Mouse (Mus musculus): ENCODE results near the gene Calm2. TPM values are rescaled to one million over a fixed set of nuclear protein-coding genes. Genes with fewer than 3 reads are reported as not detected.

Gene Calm2
- total RNA-seq, 2 experiments from 2014 or later = 175 to 251 TPM

DNA sequence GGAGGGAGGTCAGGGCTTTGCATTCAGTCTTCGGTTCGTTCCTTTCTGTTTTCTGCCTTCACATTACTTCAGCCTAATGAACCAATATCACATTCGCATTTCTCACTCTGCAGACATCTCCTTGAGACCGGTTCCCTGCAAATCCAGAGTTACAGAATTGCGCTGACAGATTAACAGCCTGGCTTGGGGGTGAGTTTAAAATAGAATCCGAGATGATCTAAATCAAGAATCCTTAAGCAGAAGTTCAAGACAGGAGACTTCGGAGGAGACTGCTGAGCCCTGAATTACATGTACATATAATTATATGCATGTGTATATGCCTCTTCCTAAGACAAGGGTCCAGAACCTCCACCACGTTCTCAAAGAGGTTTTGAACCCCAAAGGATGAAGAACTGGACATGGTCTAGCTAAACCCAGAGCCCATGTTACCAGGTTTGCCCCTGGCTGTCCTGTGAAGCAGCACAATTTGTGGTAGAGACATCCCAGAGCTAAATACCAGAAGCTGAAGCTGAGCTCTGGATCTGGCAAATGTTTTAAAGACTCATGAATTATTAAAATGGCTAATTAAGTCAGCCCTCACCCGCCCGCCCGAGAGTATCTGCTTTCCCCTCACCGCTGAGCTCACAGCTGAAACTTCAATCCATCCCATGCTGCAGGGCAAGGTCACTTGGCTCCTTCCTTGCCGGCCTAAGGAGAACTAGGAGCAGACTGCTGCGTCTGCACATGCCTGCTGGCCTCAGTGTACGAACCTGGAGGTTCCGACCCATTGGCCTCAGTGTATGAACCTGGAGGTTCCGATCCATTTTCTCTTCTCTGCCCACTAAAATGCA is 14.1 kb upstream of the Calm2 start:
- DNase-seq = peak; percentile 47
- intact Hi-C loops (cut with DNase I; ENCODE audit: low total_unique reads) = no loop called here

DNA sequence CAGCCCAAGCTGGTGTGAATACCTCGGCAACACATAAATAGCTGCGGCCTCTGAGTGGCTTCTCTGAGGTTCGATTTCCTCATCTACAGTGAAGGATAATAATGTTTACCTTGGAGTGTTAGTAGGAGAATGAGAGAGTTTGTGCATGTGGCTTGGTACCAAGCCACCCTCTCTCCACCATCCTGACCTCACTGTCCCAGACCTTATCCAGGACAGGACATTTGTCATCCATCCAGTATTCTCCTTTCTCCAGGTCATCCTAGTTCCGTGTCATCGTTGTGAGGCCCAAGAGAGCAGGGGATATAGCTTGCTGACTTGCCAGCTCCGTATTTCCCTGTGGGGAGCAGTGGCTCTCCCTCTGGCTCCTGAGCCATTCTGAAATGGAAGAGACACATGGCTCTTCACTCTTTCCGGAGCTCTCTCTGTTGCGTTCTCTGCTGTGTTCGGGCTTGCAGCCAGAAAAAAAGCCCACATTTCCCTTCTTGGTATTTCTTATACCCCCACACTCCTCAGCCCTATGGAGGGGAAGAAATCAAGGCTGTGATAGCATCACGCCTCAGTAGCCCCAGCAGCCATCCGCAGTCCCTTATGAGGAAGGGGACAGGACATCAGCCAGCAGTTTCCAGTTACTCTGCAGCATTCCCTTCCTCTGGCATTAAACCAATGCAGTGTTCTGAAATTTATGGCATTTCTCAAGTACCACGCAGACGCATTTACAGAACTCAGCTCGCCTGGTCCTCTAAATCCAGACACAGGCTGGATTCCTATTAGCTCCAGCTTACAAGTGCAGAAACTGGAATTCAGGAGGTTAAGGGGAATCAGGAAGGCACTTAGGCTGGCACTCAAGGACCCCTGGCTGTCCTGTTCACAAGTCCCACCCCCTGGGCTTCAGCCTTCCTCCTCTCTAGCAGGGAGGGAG is 13.3 kb upstream of the Calm2 start:
- DNase-seq = peak; percentile 26

DNA sequence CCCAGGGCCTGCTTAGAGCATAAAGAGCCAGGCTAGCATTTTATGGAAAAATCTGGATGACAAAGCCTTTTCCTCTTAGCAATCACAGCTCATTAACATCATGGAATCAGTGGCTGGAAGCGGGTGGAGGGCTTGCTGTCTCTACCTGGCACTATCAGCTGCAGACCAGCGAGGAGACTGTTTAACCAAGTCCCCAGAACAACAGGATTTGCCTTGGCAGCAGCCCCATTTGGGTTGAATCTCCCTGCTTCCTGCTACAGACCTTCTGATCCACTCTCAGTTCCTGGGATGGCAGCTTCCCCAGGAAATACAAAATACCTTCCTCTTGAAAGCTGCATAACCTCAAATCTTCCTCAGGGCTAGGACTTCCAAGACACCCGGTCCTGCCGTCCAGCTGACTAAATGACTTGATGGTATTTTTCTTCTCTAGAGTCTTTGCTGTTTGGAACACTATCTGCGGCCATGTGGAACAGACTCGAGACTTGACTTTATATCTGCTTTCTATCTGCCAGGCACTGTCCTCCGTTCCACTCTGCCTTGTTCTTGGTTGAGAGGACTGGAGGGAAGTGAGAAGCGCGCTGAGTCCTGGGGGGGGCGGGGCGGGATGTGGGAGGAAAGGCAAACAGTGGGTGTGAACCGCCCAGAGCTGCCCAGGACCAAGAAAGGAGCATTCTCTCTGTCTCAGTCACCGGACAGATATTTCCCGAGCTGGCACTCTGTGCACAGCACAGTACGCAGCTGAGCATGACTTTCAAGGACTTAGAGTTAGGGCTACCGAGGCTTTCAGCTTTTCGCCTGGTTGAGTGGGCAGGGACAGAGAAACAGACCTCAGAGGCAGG is 12.4 kb upstream of the Calm2 start:
- DNase-seq = peak; percentile 57
- intact Hi-C loops (cut with DNase I; ENCODE audit: low total_unique reads) = loop anchor here (10.0 kb wide), 1 partner anchor 66 kb away; no protein-coding TSS in a partner anchor

More for the DNA sequence above, 13.3 kb upstream of the Calm2 start:
- intact Hi-C loops (cut with DNase I; ENCODE audit: low total_unique reads) = loop anchor here (10.0 kb wide), 1 partner anchor 65 kb away; no protein-coding TSS in a partner anchor

DNA sequence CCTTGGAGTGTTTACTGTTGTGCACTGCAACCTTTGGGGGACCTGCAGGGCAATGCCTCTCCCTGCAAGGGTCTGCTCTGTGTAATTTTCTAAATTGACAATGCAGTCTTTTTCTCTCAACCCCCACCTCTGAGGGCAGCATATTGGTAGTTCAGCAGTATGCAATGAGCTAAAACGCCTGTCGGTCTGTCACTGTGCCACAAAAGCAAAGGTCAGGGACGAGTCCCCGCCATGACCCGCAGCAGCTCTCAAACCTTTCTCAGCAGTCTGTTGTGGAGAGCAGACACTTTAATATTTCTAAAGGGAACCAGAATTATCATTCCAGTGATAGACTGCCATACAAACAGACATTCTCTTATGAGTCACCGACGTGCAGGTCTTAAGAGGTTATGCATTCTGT is 11.2 kb upstream of the Calm2 start:
- no peak for DNase-seq
- intact Hi-C loops (cut with DNase I; ENCODE audit: low total_unique reads) = loop anchor here (10.0 kb wide), 1 partner anchor 67 kb away; no protein-coding TSS in a partner anchor

DNA sequence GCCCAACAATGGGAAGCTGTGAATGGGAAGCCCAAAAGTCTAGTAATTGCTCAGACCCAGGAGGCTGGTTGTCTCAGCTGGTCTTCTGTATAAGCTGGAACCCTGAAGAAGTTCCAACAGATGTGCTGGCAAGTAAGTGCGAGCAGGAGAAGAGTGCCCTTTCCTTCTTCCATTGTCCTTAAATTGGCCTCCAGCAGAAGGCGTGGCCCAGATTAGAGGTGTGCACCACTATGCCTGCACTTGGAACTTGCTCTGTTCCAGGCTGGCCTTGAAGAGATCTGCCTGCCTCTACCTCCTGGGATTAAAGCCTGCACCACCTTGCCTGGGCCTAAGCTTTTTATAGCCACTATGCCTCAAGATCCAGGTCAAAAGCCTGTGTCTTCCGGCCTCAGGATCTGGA is 7.4 kb upstream of the Calm2 start:
- intact Hi-C loops (cut with DNase I; ENCODE audit: low total_unique reads) = loop anchor here (10.0 kb wide), 1 partner anchor 71 kb away; no protein-coding TSS in a partner anchor
- no peak for DNase-seq

DNA sequence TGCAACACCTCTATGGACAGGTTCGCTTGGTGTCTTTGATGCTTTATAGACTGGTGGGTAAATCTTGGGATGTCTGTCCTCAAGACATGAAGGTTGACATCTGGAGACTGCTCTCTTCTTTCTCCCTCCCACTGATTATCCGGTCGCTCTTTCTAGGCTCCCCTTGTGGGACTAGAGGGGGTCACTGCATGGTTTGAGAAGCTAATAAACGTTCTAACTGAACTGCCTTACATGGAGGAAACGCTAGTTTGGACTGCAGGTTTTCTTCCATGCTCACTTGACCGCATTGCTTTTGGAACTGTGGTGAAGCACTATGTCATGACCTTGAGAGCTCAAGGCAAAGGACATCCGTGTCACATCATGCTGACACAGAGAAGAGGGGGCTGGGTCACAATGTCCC is 6.6 kb upstream of the Calm2 start:
- intact Hi-C loops (cut with DNase I; ENCODE audit: low total_unique reads) = loop anchor here (10.0 kb wide), 1 partner anchor 71 kb away; no protein-coding TSS in a partner anchor
- no peak for DNase-seq

DNA sequence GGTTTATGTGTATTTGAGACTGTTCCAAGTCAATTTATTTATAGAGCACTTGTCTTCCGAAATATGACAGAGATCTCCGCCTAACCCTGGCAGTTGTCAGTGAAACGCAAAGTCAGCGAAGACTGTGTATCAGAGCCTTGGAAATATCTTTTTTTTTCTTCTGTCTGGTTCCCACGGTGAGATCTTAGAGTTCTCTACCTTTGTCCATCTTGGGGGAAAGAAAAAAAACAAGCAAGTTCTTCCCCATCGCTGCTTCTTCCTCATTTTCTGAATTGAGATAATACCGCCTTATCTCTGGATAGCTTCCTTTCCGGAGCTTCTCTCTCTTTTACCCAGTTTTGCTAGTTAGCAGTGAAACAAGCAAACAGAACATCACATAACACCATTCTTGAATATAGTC is 2.1 kb upstream of the Calm2 start:
- DNase-seq = no peak
- intact Hi-C loops (cut with DNase I; ENCODE audit: low total_unique reads) = loop anchor here (10.0 kb wide), 1 partner anchor 116 kb away; no protein-coding TSS in a partner anchor

DNA sequence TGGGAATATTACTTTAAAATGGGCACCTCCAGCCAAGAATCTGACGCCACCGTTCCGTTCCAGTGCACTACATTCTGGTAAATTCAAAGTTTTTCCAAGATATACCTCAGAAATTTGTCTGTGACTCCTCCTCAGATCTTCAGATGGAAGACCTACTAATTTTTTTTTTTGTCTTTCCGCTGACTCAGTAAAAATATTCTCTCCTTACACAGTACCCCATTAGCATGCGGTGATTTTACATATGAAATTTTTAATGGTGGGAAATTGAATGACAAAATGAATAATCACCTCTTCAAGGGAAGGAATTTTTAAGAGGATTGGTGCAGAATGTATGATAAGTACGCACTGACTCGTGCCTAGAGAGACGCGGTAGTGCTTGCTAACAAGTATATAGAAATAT is 1.6 kb upstream of the Calm2 start:
- DNase-seq = no peak
- intact Hi-C loops (cut with DNase I; ENCODE audit: low total_unique reads) = loop anchor here (10.0 kb wide), 1 partner anchor 116 kb away; no protein-coding TSS in a partner anchor

DNA sequence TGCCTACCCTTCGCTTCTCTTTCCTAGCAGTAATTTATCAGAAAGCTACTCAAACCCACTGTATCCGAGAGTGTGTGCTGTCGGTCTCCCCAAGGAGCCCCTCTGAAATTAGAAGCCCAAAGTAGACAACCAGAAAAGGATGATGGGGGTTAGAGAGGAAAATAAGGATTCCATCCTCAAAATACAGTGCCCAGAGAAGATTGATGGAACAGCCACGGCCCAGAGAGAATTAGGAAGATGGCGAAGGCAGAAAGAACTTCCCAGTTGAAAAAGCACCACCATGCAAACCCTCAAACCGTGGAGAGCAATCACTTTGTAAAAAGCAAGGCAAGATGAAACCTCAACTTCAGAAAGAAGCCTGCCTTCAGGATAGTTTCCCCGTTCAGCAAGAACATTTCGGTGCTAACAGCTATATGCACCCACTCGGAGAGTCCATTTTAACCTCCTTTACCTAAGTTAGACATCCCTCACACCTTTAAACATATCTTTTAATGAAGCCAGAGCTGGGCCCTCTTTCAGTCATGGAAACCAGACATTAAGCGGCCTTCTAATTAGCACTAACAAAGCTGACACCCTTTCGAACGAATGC is 971 bp upstream of the Calm2 start:
- intact Hi-C loops (cut with DNase I; ENCODE audit: low total_unique reads) = loop anchor here (10.0 kb wide), 1 partner anchor 117 kb away; no protein-coding TSS in a partner anchor

DNA sequence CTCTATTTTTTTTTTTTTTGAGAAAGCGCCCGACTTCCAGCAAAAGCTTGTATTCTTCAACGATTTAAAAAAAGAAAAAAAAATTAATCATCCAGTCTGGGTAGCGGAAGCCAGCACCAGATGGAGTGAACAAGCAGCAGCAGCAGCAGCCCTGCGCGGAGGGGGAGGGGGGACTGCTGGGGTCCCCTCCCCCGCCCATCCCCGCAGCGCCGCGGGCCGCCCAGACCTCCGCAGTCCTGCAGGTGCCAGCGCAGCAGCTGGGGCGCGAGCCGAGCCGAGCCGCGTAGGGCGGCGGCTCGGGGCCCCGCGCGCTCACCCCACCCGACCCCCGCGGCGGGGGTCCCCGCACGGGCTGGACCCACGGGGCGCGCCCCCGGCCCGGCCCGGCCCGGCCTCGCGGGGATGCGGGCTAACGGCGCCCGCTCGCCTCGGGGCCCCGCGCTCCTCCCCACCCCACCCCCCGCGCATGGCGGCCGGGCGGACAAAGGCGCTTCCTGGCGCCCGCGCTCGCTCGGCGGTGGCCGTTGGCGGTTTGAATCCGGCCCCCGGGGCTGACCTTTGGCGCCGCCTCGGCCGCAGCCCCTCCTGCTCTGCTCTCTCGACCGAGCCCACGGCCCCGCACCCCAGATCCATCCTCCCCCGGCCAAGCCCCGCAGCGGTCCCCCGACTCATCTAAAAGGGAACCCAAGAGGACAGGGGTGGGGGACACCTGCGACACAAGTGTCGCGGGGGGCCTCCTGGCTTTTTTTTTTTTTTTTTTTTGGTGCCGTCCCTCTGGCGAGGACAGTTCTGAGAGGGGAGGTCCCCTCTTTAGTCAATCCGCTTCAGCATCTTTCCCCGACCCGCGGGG is 593 bp downstream of the Calm2 start:
- intact Hi-C loops (cut with DNase I; ENCODE audit: low total_unique reads) = loop anchor here (10.0 kb wide), 1 partner anchor 119 kb away; no protein-coding TSS in a partner anchor
- DNase-seq = peak; percentile 79

More for the DNA sequence above, 971 bp upstream of the Calm2 start:
- no peak for DNase-seq

DNA sequence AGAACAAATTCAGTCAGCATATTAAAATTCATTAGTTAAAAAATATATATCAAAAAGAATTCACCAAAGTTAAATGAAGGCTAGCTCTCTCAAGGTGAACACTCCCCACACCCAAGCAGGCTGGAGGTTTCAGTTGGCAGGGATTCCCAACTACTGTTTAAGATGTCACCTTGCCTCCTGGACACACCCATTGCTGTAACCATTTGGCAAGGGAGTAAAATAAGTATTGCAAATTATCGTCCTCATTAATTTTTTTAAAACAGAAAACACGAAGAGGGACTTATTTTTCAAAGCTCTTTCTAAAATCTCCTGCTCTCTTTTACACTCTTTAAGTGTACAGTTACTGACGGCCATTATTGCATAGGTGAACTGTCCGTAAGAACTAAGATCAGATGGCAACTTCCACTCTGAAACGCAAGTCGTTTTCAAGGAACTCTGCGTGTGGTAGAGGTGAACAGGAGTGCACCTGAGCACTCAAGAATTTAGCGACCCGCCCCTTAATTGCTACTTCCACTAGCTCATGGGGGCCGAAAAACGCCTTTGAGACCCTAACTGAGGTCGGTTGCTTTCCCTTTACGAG is 1.3 kb downstream of the Calm2 start:
- no peak for DNase-seq

DNA sequence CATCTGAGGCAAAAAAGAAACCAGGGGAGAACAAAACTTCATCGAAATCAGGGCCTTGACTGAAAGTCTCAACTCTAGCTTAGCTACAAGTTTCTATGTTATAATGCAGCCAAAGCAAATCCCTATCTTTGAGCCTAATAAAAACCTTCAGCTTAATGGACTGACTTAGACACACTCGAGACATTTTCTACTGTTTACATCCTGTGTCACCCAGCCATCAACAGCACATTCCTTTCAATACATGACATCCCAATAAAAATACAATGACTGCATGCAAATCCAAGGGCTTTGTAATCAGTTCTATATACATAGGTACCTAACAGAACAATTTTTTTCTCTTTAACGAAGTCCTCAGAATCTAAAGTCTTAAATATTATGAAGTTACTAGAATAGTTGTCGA is 2.0 kb downstream of the Calm2 start:
- intact Hi-C loops (cut with DNase I; ENCODE audit: low total_unique reads) = loop anchor here (10.0 kb wide), 1 partner anchor 120 kb away; no protein-coding TSS in a partner anchor
- DNase-seq = no peak

More for the DNA sequence above, 1.3 kb downstream of the Calm2 start:
- intact Hi-C loops (cut with DNase I; ENCODE audit: low total_unique reads) = loop anchor here (10.0 kb wide), 1 partner anchor 119 kb away; no protein-coding TSS in a partner anchor

DNA sequence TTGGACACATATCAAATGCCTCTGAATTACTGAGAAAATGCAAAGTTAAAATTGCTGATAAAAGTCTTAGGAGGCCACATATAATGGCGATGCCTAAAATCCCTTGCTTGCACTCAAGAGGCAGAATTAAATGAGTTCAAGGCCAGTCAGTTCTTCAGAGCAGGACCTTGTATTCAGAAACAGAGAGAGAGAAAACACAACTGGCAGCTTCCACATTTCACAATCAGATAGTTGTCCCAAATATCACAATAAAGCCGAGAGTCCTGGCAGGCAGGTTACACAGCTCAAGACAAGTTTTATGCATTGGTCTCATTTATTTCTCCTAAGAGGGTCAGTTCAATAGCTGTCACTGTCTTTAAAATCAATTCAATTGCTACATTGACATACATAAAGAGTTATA is 5.2 kb downstream of the Calm2 start:
- intact Hi-C loops (cut with DNase I; ENCODE audit: low total_unique reads) = loop anchor here (10.0 kb wide), 1 partner anchor 123 kb away; no protein-coding TSS in a partner anchor

DNA sequence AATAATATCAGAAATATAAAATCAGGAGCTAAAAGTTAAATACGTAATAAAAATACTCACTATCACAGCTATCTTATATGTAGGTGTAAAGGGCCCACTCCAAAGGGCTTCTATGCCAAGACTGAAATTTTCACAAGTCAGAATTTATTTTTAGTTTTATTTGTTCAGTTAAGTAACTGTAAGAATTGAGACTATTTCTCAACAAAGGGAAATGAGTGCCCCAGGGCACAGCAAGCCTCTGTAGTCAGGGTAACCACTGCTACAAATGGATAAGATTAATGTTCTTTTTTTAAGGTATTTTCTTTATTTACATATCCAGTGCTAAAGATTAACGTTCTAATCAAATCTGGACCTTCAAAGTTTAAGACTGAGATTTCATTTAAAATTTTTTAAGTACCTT is 7.3 kb downstream of the Calm2 start:
- DNase-seq = no peak
- intact Hi-C loops (cut with DNase I; ENCODE audit: low total_unique reads) = no loop called here

More for the DNA sequence above, 5.2 kb downstream of the Calm2 start:
- no peak for DNase-seq

DNA sequence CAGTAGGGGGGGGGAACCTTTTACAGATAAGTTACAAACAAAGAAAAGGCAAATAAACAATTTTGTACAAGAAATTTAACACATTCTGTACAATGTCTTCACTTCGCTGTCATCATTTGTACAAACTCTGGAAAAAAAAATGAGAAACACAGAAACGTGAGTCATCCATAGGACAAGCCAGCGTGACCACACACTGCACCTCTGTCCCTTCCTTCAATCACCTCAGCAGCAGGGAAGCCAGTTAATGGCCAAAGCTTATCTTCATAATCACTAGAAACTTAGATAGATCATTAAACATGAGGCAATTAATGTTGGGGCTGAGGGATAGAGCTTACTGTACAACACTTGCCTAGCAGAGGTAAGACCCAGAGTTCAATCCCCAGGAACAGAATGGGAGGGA is 12.8 kb downstream of the Calm2 start:
- no peak for DNase-seq
- intact Hi-C loops (cut with DNase I; ENCODE audit: low total_unique reads) = no loop called here

DNA sequence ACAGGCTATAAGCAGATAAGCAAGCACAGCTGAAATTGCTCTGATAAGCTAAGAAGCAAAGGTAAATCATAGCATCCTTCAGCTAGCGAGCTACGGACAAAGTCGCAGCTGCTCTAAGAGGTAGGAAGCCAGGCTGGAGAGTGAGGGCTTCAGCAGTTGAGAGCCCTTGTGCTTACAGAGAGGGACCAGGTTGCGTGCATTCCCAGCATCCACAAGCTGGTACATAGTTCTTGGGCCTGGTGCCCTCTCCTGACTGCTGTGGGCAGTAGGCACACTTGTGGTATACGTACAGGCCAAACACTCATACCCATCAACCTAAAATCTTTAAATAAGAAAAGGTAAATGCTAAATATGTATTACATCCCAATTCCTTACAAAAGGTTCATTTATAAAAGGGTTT is 14.0 kb downstream of the Calm2 start:
- no peak for DNase-seq
- intact Hi-C loops (cut with DNase I; ENCODE audit: low total_unique reads) = no loop called here

DNA sequence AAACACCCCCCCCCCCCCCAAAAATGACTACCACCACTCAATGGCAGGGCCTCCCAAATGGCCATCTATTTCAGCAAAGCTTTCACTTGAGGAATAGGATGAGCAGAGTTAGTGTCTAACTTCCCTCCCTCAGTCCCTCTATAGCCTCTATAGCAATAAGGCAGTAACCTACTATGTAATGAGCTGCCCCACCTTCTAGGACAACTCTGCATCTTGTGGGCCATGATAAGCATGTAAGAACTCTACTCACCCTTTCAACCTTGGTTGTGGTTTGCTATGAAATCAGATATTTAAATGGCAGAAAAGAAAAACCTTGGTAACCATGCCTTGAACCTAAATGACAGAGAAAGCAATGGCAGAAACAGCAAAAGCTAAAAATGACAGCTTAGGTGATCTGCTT is 14.4 kb downstream of the Calm2 start:
- no peak for DNase-seq

More for the DNA sequence above, 14.4 kb downstream of the Calm2 start:
- intact Hi-C loops (cut with DNase I; ENCODE audit: low total_unique reads) = no loop called here
